Mouse (Mus musculus) v-Abl transformed pro-B cells (cell line): ENCODE data around the gene Shank3.

Source experiments
- in situ Hi-C, 2 experiments: fragments of 400-800 bp; cut with MboI; formaldehyde crosslinking; loops; one replicate each; pipeline ENCODE4 v1.15.1; 2025; ENCODE audit not compliant: unreplicated experiment in 2 of 2

Shank3 gene

DNA sequence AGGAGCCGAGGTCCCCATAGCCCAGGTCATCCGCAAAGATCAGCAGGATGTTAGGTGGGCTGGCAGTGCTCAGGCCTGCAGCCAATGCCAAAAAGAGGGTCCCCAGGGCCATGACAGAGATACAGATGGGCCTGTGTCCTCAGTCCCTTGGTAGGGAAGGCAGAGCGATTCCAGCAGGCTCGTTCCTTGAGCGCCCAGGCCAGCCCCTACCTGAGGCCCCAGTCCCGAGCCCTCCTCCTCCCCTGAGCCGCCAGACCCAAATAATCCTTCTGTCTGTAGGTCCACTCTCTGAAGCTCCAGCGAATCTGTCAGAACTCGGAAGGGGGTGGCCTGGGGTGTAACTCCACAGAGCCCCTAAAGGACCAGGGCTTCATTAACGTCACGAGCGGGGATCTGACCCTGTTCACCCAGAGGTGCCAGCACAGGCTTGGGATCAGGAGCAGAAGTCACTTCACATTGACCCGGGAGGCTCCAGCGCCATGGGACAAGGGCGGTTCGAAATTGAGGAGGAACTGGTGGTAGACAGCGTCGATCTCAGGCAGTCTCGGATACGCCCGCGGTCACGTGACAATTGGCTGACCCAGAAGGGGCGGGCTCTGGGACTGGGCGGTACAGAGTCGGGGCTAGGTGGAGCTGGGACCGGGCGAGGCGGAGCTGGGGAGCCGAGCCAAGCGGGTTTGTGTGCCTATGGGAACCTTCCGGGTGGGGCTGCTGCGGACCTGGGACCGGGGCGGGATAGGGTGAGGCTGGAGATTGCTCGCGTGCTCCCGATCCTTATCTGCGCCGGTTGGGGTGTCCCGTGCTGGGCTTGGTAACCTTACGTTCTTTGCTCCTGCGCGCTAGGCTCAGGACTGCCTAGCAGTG is 23.6 kb upstream of the Shank3 start:
- in situ Hi-C loops = loop anchor here in 1 of 2 experiments (25.0 kb wide), 1 partner anchor 736 kb away; the partner anchor contains the start of gene Alg10b

GRCm38 (mm10) chr15:89476475-89476815 is 23.0 kb upstream of the Shank3 start:
- in situ Hi-C loops = loop anchor here in 1 of 2 experiments (25.0 kb wide), 1 partner anchor 736 kb away; the partner anchor contains the start of gene Alg10b

DNA sequence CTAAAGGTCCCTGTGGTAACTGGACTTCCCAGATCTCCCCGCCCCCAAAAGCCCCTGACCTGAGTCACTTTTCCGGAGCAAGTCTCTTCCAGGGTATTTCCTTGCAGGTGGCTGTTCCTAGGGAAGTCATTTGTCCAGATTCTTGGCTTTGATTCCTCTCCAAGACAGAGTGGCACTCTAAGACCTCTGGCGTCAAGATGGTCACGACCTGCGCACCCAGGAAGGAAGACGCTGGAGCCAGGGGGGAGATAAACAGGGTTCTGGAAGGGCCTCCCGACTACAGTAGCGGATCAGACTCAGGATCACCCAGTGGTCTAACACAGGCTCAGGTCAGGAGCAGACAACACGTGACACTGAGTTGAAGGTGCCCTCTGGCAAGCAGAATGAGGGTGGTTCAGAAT is 22.3 kb upstream of the Shank3 start, which contains the start of gene Arsa:
Arsa (minus strand) TSS at position 335 of the 401 bp plus-strand sequence.
- in situ Hi-C loops = loop anchor here in 1 of 2 experiments (25.0 kb wide), 1 partner anchor 735 kb away; the partner anchor contains the start of gene Alg10b

- in situ Hi-C loops = loop anchor here in 1 of 2 experiments (25.0 kb wide), 1 partner anchor 734 kb away; the partner anchor contains the start of gene Alg10b
Observed at GRCm38 (mm10) chr15:89477806-89478205, 21.6 kb upstream of the Shank3 start.

- in situ Hi-C loops = loop anchor here in 1 of 2 experiments (25.0 kb wide), 1 partner anchor 734 kb away; the partner anchor contains the start of gene Alg10b
Observed at GRCm38 (mm10) chr15:89478622-89479021, 20.8 kb upstream of the Shank3 start.

- in situ Hi-C loops = loop anchor here in 1 of 2 experiments (25.0 kb wide), 1 partner anchor 732 kb away; the partner anchor contains the start of gene Alg10b
Observed at GRCm38 (mm10) chr15:89480584-89480983, 18.8 kb upstream of the Shank3 start.

- in situ Hi-C loops = loop anchor here in 1 of 2 experiments (25.0 kb wide), 1 partner anchor 724 kb away; the partner anchor contains the start of gene Alg10b
Observed at GRCm38 (mm10) chr15:89488182-89488581, 11.2 kb upstream of the Shank3 start.

DNA sequence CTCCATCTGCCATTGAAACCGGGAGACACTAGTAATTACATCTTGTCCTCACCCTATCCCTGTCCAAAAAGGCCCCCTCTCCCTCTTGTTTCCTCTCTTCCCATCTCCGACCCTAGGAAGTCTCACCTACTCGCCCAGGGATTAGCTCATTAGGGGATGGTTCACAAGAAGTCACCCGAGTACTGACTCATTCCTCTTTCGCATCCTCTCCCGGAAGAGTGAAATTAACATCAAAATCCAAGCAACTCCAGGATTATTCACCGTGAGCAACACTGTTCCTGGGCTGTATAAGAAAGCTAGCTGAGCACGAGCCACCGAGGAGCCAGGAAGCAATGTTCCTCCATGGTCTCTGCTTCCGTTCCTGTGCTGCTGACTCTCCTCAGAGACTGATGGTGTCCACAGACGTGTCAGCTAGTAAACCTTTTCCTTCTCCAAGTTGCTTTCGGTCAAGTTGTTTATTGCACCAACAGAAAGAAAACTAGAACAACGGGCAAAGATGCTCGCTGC is 10.8 kb upstream of the Shank3 start:
- in situ Hi-C loops = loop anchor here in 1 of 2 experiments (25.0 kb wide), 1 partner anchor 724 kb away; the partner anchor contains the start of gene Alg10b

- in situ Hi-C loops = loop anchor here in 1 of 2 experiments (25.0 kb wide), 1 partner anchor 717 kb away; the partner anchor contains the start of gene Alg10b
Observed at GRCm38 (mm10) chr15:89494970-89495369, 4.5 kb upstream of the Shank3 start.

- in situ Hi-C loops = loop anchor here in 1 of 2 experiments (25.0 kb wide), 1 partner anchor 716 kb away; the partner anchor contains the start of gene Alg10b
Observed at GRCm38 (mm10) chr15:89496131-89496530, 3.3 kb upstream of the Shank3 start.

GRCm38 (mm10) chr15:89496841-89497240 is 2.6 kb upstream of the Shank3 start:
- in situ Hi-C loops = loop anchor here in 1 of 2 experiments (25.0 kb wide), 1 partner anchor 715 kb away; the partner anchor contains the start of gene Alg10b

DNA sequence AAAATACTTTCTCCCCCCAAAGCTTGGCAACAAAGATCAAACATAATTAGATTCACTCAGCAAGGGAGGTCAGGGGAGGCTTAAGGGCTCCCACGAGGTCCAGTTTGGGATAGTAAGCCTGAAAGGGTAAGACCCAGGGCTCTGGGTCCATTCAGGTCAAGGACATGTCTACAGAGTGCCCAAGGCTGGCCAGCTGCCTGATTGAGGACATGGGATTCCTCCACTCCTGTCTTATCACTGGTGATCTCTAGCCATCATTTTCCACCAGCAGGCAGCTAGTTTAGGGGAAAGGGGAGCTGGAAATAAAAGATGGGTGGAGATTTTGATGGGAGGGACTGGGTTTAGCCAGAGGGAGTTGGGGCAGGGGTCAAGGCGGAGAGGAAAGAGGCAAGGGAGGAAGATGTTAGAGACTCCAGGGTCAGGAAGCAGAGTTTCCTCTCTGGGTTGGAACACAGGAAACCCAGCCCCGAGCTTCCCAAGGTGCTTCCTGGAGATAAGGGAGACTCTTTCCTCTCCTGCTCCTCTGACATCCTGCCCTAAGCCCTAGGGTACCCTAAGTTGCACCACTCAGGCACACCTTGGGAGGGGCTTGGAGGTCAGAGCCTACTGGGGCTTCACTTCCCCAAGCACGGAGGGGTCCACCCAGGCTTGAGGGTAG is 1.9 kb upstream of the Shank3 start:
- in situ Hi-C loops = loop anchor here in 1 of 2 experiments (25.0 kb wide), 1 partner anchor 715 kb away; the partner anchor contains the start of gene Alg10b

- in situ Hi-C loops = loop anchor here in 1 of 2 experiments (25.0 kb wide), 1 partner anchor 714 kb away; the partner anchor contains the start of gene Alg10b
Observed at GRCm38 (mm10) chr15:89498049-89498960, 1.1 kb upstream of the Shank3 start.

DNA sequence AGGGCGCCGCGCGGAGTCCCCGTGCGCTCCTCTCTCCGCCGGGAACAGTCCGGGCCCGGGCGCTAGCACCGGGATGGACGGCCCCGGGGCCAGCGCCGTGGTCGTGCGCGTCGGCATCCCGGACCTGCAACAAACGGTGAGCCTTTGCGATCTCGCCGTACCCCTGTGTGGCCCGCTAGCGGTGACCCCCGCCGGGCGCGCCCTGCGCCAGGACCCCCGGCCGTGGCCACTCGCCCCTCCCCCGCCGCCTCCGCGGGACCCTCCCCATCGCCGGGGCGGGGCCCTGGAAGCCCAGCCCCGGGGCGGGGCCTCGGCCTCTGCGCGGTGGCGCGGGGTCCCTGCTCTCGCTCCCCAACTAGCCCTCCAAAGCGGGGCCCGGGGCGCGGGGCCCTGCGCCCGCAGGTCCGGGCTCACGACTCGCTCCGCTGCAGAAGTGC is 379 bp downstream of the Shank3 start:
- in situ Hi-C loops = loop anchor here in 1 of 2 experiments (25.0 kb wide), 1 partner anchor 712 kb away; the partner anchor contains the start of gene Alg10b

- in situ Hi-C loops = no loop called here
Observed at GRCm38 (mm10) chr15:89500221-89500791, 883 bp downstream of the Shank3 start.

DNA sequence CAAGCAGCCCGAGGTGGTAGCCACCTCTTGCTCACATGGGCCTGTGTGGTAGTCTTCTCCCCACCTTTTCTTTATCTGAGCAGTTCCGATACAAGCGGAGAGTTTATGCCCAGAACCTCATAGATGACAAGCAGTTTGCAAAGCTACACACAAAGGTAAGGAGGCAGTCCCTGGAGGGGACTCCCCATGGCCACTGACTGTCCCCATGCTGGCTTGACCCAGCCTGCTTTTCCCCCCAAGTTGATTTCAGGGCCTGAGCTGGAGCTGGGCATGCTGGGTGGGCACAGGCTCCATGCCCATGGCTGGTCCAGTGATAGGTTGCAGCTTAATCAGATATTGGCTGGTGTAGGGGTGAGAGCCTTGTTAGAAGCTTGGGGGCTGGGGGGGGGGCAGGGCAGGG is 1.9 kb downstream of the Shank3 start:
- in situ Hi-C loops = no loop called here

GRCm38 (mm10) chr15:89504838-89505237 is 5.4 kb downstream of the Shank3 start:
- in situ Hi-C loops = no loop called here

GRCm38 (mm10) chr15:89507751-89508150 is 8.3 kb downstream of the Shank3 start:
- in situ Hi-C loops = no loop called here

DNA sequence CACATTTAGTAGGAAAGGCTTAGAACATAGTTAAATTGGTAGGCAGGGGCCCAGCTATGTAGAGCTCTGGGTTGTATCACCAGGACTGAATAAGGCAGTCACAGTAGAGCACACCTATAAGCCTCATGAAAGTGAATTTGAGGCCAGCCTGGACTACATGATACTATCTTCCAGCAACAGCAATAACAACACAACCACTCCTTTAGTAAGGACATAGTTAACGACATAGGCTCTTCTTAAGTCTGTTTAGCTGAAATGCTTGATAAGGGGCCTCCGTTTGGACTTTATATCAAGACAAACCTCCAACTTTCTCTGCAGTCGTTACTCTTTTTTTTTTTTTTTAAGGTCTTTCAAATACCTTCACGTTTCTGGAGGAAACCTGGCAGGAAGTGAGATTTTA is 13.3 kb downstream of the Shank3 start:
- in situ Hi-C loops = no loop called here
